Mouse (Mus musculus): Measurements from ENCODE around the gene Vmp1. TPM values are rescaled to one million over a fixed set of nuclear protein-coding genes. Genes with fewer than 3 reads are reported as not detected.

Gene Vmp1
- polyA plus RNA-seq, 1 experiment from 2014 or later: 87.3 TPM

DNA sequence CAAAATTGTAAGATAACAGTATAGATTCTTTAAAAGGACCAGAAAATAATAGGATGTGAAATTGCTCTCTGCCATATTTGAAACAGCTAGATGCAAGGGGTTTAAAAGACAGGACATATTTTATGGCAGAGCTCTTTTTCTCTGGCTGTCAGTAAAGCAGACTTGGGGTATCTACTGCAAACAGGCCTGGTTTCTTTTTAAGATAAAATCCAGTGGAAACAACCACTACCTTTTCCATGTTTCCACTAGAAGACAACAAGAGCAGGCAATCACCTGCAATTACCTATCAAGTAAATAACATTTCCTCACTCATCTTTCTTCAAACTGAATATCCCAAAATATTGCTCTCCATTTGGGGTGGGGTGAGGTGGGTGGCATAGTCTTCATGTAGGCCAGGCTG, 19.7 kb downstream of the Vmp1 start:
- peaks cover 43% of the 10 kb centered on the region for H3K4me1 ChIP-seq (ENCODE audit: control insufficient read depth, low read depth, low read length)
- no peaks in the 10 kb centered on the region for H3K9me3 ChIP-seq (replicated peaks; ENCODE audit: control insufficient read depth, low read length)
- H3K27me3 ChIP-seq (ENCODE audit: control insufficient read depth, insufficient read depth, low read depth, low read length): no peaks in the 10 kb centered on the region
- H3K27ac ChIP-seq (ENCODE audit: low read length): peak overlapping the region; percentile 99
- peak overlapping the region; percentile 48; the same call in 1 of the 2 replicates for H3K9ac ChIP-seq (ENCODE audit: low read depth, low read length)
- peak overlapping the region; percentile 10; the same call in 1 of the 2 replicates for H3K4me3 ChIP-seq (ENCODE audit: low read depth, low read length)
- H3K4me2 ChIP-seq (ENCODE audit: low read depth, low read length): peak overlapping the region; percentile 62
- peaks cover 12% of the 10 kb centered on the region for H3K36me3 ChIP-seq (ENCODE audit: control insufficient read depth, insufficient read depth)
- peak; percentile 55 for ATAC-seq (ENCODE audit: low read depth)

- no peaks in the 10 kb centered on the region for H3K27me3 ChIP-seq (ENCODE audit: control insufficient read depth, insufficient read depth, low read depth, low read length)
- H3K4me3 ChIP-seq (ENCODE audit: low read depth, low read length): peak overlapping the region; percentile 37
- ATAC-seq (ENCODE audit: low read depth): peak; percentile 96
- peak overlapping the region; percentile 99 for H3K27ac ChIP-seq (ENCODE audit: low read length)
- H3K36me3 ChIP-seq (ENCODE audit: control insufficient read depth, insufficient read depth): peaks cover 12% of the 10 kb centered on the region
- 24% methylated on average over 8 of the region's 8 CpGs for WGBS (ENCODE audit: insufficient replicate concordance)
- H3K9me3 ChIP-seq (replicated peaks; ENCODE audit: control insufficient read depth, low read length): no peaks in the 10 kb centered on the region
- peak overlapping the region; percentile 49 for H3K9ac ChIP-seq (ENCODE audit: low read depth, low read length)
- H3K4me1 ChIP-seq (ENCODE audit: control insufficient read depth, low read depth, low read length): peaks cover 43% of the 10 kb centered on the region
- H3K4me2 ChIP-seq (ENCODE audit: low read depth, low read length): peak overlapping the region; percentile 62
These were observed 20.4 kb downstream of the Vmp1 start for GRCm38 (mm10) chr11:86662986-86663895.

DNA sequence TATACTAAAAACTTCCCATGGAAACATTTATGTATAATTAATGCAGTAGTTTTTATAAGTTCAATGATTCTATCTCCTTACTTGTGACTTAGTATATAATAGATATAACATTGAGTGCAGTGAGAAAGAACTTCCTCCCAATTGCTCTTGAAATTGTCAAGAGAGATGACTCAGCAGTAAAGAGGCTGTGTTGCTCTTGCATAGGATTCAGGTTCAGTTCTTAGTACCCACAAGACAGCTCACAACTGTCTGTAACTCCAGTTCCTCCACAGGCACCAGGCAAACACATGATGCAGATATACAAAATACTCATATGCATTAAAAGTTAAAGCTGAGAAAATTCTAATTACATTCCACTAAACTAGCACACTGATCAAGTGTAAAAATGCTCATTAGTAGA, 25.8 kb downstream of the Vmp1 start:
- peaks cover 22% of the 10 kb centered on the region for H3K4me1 ChIP-seq (ENCODE audit: control insufficient read depth, low read depth, low read length)
- no peaks in the 10 kb centered on the region for H3K9me3 ChIP-seq (replicated peaks; ENCODE audit: control insufficient read depth, low read length)
- peak overlapping the region; percentile 68; the same call in 1 of the 2 replicates for H3K27ac ChIP-seq (ENCODE audit: low read length)
- no peak overlapping the region for H3K4me3 ChIP-seq (ENCODE audit: low read depth, low read length)
- H3K36me3 ChIP-seq (ENCODE audit: control insufficient read depth, insufficient read depth): peaks cover 17% of the 10 kb centered on the region
- H3K27me3 ChIP-seq (ENCODE audit: control insufficient read depth, insufficient read depth, low read depth, low read length): no peaks in the 10 kb centered on the region
- H3K9ac ChIP-seq (ENCODE audit: low read depth, low read length): no peak overlapping the region
- peak; percentile 57; the same call in 1 of the 2 replicates for ATAC-seq (ENCODE audit: low read depth)
- H3K4me2 ChIP-seq (ENCODE audit: low read depth, low read length): no peak overlapping the region

- WGBS (ENCODE audit: insufficient replicate concordance): 39% methylated on average over 4 of the region's 4 CpGs
- ATAC-seq (ENCODE audit: low read depth): peak; percentile 78
- peaks cover 19% of the 10 kb centered on the region for H3K36me3 ChIP-seq (ENCODE audit: control insufficient read depth, insufficient read depth)
- H3K27ac ChIP-seq (ENCODE audit: low read length): peak overlapping the region; percentile 86
- H3K27me3 ChIP-seq (ENCODE audit: control insufficient read depth, insufficient read depth, low read depth, low read length): no peaks in the 10 kb centered on the region
- no peak overlapping the region for H3K4me3 ChIP-seq (ENCODE audit: low read depth, low read length)
- H3K9ac ChIP-seq (ENCODE audit: low read depth, low read length): peak overlapping the region; percentile 30; the same call in 1 of the 2 replicates
- peak overlapping the region; percentile 32 for H3K4me2 ChIP-seq (ENCODE audit: low read depth, low read length)
- H3K9me3 ChIP-seq (replicated peaks; ENCODE audit: control insufficient read depth, low read length): no peaks in the 10 kb centered on the region
- peaks cover 16% of the 10 kb centered on the region for H3K4me1 ChIP-seq (ENCODE audit: control insufficient read depth, low read depth, low read length)
These were observed 26.6 kb downstream of the Vmp1 start for GRCm38 (mm10) chr11:86656849-86657567.

DNA sequence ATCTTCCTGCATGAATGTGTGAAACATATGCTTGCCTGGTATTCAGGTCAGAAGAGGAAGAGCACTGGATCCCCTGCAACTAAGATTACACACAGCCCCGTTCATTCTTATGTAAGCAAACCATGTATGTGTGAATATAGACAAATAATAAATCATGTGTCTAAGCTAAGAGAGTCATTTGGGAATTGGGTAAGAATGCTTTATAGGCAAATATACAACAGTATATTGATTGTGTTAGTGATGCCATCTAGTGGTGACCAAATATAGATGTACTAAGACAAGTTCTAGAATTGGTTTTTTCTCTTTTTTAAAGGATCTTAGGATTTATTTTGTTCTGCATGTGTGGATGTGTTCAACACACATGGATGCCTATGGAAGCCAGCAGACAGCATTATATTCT, 28.0 kb downstream of the Vmp1 start:
- Histone ChIP-seq H3K4me1 (ENCODE audit: control insufficient read depth, low read depth, low read length) (peaks cover 13% of the 10 kb centered on the region), H3K9me3 (replicated peaks; ENCODE audit: control insufficient read depth, low read length) (no peaks in the 10 kb centered on the region), H3K36me3 (ENCODE audit: control insufficient read depth, insufficient read depth) (peaks cover 10% of the 10 kb centered on the region), H3K4me2 (ENCODE audit: low read depth, low read length) (no peak overlapping the region), H3K4me3 (ENCODE audit: low read depth, low read length) (no peak overlapping the region), H3K27ac (ENCODE audit: low read length) (no peak overlapping the region), H3K27me3 (ENCODE audit: control insufficient read depth, insufficient read depth, low read depth, low read length) (no peaks in the 10 kb centered on the region), H3K9ac (ENCODE audit: low read depth, low read length) (no peak overlapping the region)
- 37% methylated on average over 1 of the region's 1 CpGs for WGBS (ENCODE audit: insufficient replicate concordance)
- ATAC-seq (ENCODE audit: low read depth): no peak

DNA sequence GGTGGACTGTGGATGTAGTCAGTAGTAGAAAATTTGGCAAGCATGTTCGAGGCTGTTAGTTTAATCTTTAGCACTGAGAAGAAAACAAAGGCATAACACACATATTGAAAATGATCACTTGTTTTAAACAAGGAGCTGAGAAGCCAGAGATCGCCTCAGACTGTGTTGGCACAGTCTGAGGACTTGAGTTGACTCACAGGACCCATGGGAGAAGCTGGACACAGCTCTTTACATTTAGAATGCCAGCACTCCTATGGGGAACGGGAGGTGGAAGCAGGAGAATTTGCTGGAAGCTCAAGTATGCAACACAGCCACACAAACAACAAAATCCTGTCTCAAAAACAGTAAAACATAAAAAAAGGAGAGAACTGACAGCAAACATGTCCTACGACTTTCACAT, 29.5 kb downstream of the Vmp1 start:
- Histone ChIP-seq H3K36me3 (ENCODE audit: control insufficient read depth, insufficient read depth) (peaks cover 7% of the 10 kb centered on the region), H3K9ac (ENCODE audit: low read depth, low read length) (no peak overlapping the region), H3K4me1 (ENCODE audit: control insufficient read depth, low read depth, low read length) (peaks cover 13% of the 10 kb centered on the region), H3K9me3 (replicated peaks; ENCODE audit: control insufficient read depth, low read length) (no peaks in the 10 kb centered on the region), H3K27me3 (ENCODE audit: control insufficient read depth, insufficient read depth, low read depth, low read length) (no peaks in the 10 kb centered on the region), H3K27ac (ENCODE audit: low read length) (0 out of 2 replicates have a peak overlapping the region, but pooled peaks have one; percentile 2), H3K4me2 (ENCODE audit: low read depth, low read length) (no peak overlapping the region), H3K4me3 (ENCODE audit: low read depth, low read length) (no peak overlapping the region)
- no peak for ATAC-seq (ENCODE audit: low read depth)
- 77% methylated on average over 4 of the region's 4 CpGs for WGBS (ENCODE audit: insufficient replicate concordance)

GRCm38 (mm10) chr11:86653446-86653845, 30.2 kb downstream of the Vmp1 start:
- Histone ChIP-seq H3K4me1 (ENCODE audit: control insufficient read depth, low read depth, low read length) (peaks cover 11% of the 10 kb centered on the region), H3K4me3 (ENCODE audit: low read depth, low read length) (no peak overlapping the region), H3K27ac (ENCODE audit: low read length) (no peak overlapping the region), H3K9ac (ENCODE audit: low read depth, low read length) (no peak overlapping the region), H3K4me2 (ENCODE audit: low read depth, low read length) (no peak overlapping the region), H3K9me3 (replicated peaks; ENCODE audit: control insufficient read depth, low read length) (no peaks in the 10 kb centered on the region), H3K36me3 (ENCODE audit: control insufficient read depth, insufficient read depth) (peaks cover 7% of the 10 kb centered on the region), H3K27me3 (ENCODE audit: control insufficient read depth, insufficient read depth, low read depth, low read length) (no peaks in the 10 kb centered on the region)
- WGBS (ENCODE audit: insufficient replicate concordance): 30% methylated on average over 3 of the region's 3 CpGs
- ATAC-seq (ENCODE audit: low read depth): no peak

DNA sequence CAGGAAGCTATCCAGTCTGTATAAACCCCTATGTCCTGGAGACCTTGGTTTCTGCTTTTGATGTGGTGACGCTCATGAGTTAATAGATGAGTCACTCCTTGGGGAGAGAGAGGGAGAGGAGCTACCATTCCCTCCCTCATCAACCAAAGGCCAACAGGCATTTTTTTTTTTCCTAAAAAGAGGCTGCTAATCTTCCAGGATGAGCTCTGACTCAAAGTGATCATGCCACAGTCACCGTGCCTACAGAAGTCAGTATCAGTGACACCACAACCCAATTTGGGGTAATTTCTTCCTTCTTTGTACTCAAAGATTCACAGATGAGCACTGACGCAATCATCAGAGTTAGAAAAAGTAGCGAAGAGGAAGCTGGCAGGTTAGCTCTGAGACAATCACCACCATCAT, 31.1 kb downstream of the Vmp1 start:
- 67% methylated on average over 4 of the region's 4 CpGs for WGBS (ENCODE audit: insufficient replicate concordance)
- Histone ChIP-seq H3K4me1 (ENCODE audit: control insufficient read depth, low read depth, low read length) (peaks cover 9% of the 10 kb centered on the region), H3K27ac (ENCODE audit: low read length) (no peak overlapping the region; the same call in 1 of the 2 replicates), H3K9me3 (replicated peaks; ENCODE audit: control insufficient read depth, low read length) (no peaks in the 10 kb centered on the region), H3K4me2 (ENCODE audit: low read depth, low read length) (no peak overlapping the region), H3K9ac (ENCODE audit: low read depth, low read length) (no peak overlapping the region), H3K27me3 (ENCODE audit: control insufficient read depth, insufficient read depth, low read depth, low read length) (no peaks in the 10 kb centered on the region), H3K4me3 (ENCODE audit: low read depth, low read length) (no peak overlapping the region), H3K36me3 (ENCODE audit: control insufficient read depth, insufficient read depth) (peaks cover 7% of the 10 kb centered on the region)
- ATAC-seq (ENCODE audit: low read depth): no peak

DNA sequence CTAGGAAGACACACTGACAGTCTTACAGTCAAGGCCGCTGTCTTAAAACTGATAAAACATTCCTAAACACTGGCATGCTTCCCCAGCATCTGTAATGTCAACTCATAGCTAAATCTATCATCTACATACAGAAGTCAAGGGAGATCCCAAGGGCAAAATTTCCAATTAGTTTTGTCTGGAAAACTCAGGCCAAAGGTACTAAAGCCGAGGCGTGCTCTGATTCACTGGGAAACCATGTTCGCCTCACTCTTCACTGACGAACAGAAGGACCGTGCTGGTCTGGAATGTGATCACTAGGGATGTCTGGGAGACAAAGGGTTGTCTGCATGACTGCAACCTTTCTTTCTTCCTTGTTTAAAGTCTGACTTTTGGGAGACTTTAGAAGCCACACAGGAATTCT, 33.0 kb downstream of the Vmp1 start:
- 84% methylated on average over 6 of the region's 6 CpGs for WGBS (ENCODE audit: insufficient replicate concordance)
- ATAC-seq (ENCODE audit: low read depth): no peak
- no peak overlapping the region for H3K27ac ChIP-seq (ENCODE audit: low read length)
- no peaks in the 10 kb centered on the region for H3K9me3 ChIP-seq (replicated peaks; ENCODE audit: control insufficient read depth, low read length)
- H3K27me3 ChIP-seq (ENCODE audit: control insufficient read depth, insufficient read depth, low read depth, low read length): no peaks in the 10 kb centered on the region
- peaks cover 7% of the 10 kb centered on the region for H3K36me3 ChIP-seq (ENCODE audit: control insufficient read depth, insufficient read depth)
- H3K4me2 ChIP-seq (ENCODE audit: low read depth, low read length): no peak overlapping the region
- H3K9ac ChIP-seq (ENCODE audit: low read depth, low read length): no peak overlapping the region
- no peak overlapping the region for H3K4me3 ChIP-seq (ENCODE audit: low read depth, low read length)
- H3K4me1 ChIP-seq (ENCODE audit: control insufficient read depth, low read depth, low read length): no peaks in the 10 kb centered on the region
